Mouse (Mus musculus) kidney, adult 2 months (tissue): ENCODE measurements at regions not wholly inside any gene's neighbourhood (a gene's known extent, or its start where the extent isn't known, plus 50 kb on each side); places are given as distances from the start of the nearest gene placed in this dataset.

Source experiments
- DNase-seq: peaks from one replicate; pipeline ENCODE4 v3.0.0; 2021
- H3K27ac ChIP-seq: fragments of 200-500 bp; 2 replicates; pipeline ENCODE4 v1.5.1; 2012; ENCODE audit warnings: low read depth, low read length, control low read depth, inconsistent platforms; ENCODE audit not compliant: insufficient read depth
- H3K27me3 ChIP-seq: fragments of 200-500 bp; replicated peaks from 2 replicates; pipeline ENCODE4 v1.6.1; 2012; ENCODE audit warnings: mild to moderate bottlenecking, moderate library complexity, low read length, inconsistent platforms; ENCODE audit not compliant: control insufficient read depth, insufficient read depth
- H3K36me3 ChIP-seq: fragments of 200-500 bp; 2 replicates; pipeline ENCODE4 v1.6.1; 2012; ENCODE audit warnings: mild to moderate bottlenecking, moderate library complexity, low read length, inconsistent platforms; ENCODE audit not compliant: control insufficient read depth, insufficient read depth
- H3K4me1 ChIP-seq: fragments of 200-500 bp; 2 replicates; pipeline ENCODE4 v1.6.1; 2011; ENCODE audit warnings: low read length; ENCODE audit not compliant: control insufficient read depth, insufficient read depth
- H3K4me3 ChIP-seq: fragments of 200-500 bp; 2 replicates; pipeline ENCODE4 v1.5.1; 2011; ENCODE audit warnings: mild to moderate bottlenecking, low read depth, low read length, control low read depth; ENCODE audit not compliant: insufficient read depth
- CTCF ChIP-seq: fragments of 200-500 bp; conservative IDR thresholded peaks from 2 replicates; pipeline ENCODE4 v1.5.1; 2011; ENCODE audit warnings: low read depth, mild to moderate bottlenecking, control low read depth, low read length, moderate library complexity, mixed read lengths; ENCODE audit not compliant: insufficient read depth, insufficient read length
- POLR2A ChIP-seq: fragments of 200-500 bp; IDR thresholded peaks from one replicate; pipeline ENCODE4 v1.6.1; 2011; ENCODE audit warnings: low read depth, low read length, control low read depth
- WGBS: fragments of 180-500 bp; shearing (Covaris S2); methylation state at CpG from one replicate; pipeline ENCODE4 v1.1.7; 2018; 5-methylcytosine and 5-hydroxymethylcytosine counted together

DNA sequence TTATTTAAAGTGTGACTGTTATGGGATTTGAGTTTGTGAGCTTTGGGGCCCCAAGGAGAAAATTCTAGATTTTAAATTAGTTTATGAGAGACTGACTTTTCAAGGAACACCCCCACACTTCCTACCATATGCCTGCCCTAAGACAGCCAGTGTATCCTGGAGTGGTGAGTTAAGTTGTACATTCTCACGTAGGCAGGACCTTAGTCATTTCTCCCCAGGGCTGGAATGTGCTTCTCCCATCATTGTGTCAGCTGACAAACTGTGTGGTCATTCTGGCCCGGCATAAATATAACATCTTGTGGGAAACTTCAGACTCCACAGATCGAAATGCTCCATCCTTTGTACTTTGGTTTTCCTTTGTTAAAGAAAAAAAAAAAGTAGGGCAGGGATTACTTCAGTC lies 73.1 kb upstream of the Tfpi start:
- TF ChIP-seq POLR2A (no peak), CTCF (no peak)
- WGBS = 63% methylated on average over 3 of the region's 3 CpGs
- H3K4me3 ChIP-seq = no peak overlapping the region
- H3K27me3 ChIP-seq = no peaks in the 10 kb centered on the region
- H3K36me3 ChIP-seq = no peaks in the 10 kb centered on the region
- H3K4me1 ChIP-seq = no peaks in the 10 kb centered on the region
- no peak for DNase-seq
- H3K27ac ChIP-seq = no peak overlapping the region

DNA sequence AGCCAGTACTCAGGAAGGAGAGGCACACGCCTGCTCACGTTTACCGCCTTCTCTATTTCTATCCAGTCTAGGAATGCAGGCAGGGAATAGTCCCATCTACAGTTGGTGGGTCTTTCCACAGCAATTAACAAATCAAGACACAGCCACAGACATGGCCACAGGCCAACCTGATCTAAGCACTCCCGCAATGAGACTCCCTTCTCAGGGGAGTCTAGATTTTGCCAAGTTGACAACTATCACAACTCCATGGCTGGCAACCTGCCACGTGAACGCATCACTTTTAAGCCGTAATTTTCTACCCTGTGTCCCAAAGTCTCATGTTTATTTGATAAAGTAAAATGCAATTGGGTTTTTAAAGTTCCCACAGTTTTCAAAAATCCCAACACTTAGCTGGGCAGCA lies 72.0 kb upstream of the Tfpi start:
- WGBS = 79% methylated on average over 7 of the region's 7 CpGs
- TF ChIP-seq CTCF (no peak), POLR2A (no peak)
- DNase-seq = no peak
- Histone ChIP-seq H3K27me3 (no peaks in the 10 kb centered on the region), H3K4me1 (no peaks in the 10 kb centered on the region), H3K4me3 (no peak overlapping the region), H3K36me3 (no peaks in the 10 kb centered on the region), H3K27ac (no peak overlapping the region)

DNA sequence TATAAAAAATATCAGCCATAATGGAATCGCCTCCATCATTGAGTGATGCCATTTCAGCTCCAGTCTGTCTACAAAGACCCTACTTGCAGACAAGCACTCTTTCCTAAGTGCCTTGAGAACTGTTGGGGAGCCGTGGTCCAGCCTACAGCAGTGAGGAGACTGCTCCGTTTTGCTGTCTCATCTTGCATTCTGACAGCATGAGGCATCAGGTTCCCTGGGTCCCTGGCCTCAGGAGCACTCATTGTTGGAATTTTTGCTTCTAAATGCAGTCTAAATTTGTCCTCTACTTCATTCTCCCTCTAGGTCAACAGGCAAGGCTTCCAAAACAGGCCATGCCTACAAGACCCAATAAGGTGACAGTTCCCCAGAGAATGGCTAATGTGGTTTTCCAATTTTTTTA lies 69.1 kb upstream of the Tfpi start:
- no peaks in the 10 kb centered on the region for H3K36me3 ChIP-seq
- no peak for DNase-seq
- H3K4me3 ChIP-seq = no peak overlapping the region
- H3K27me3 ChIP-seq = no peaks in the 10 kb centered on the region
- no peak overlapping the region for H3K27ac ChIP-seq
- no peaks in the 10 kb centered on the region for H3K4me1 ChIP-seq
- TF ChIP-seq POLR2A (no peak), CTCF (no peak)
- 86% methylated on average over 3 of the region's 3 CpGs for WGBS

DNA sequence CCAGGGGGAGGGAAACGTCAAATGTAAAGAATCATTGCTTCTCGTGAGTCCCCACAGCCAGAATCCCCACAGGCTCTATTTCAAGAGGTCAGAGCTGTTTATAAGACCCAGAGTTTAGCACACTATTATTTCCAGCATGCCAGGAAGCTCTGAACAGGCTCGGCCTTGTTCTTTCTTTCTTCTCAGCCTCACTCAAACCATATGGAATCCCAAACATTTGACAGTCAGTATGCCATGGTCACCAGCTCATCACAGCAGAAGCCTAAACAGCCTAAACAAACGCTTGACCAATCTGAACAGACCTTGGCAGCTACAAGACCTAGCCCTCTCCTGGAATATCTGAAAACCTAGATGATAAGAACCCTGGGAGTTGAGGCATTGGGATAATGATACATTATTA lies 68.2 kb upstream of the Tfpi start:
- 63% methylated on average over 4 of the region's 4 CpGs for WGBS
- TF ChIP-seq CTCF (no peak), POLR2A (no peak)
- no peak for DNase-seq
- Histone ChIP-seq H3K4me1 (no peaks in the 10 kb centered on the region), H3K36me3 (no peaks in the 10 kb centered on the region), H3K27ac (no peak overlapping the region), H3K4me3 (no peak overlapping the region), H3K27me3 (no peaks in the 10 kb centered on the region)

DNA sequence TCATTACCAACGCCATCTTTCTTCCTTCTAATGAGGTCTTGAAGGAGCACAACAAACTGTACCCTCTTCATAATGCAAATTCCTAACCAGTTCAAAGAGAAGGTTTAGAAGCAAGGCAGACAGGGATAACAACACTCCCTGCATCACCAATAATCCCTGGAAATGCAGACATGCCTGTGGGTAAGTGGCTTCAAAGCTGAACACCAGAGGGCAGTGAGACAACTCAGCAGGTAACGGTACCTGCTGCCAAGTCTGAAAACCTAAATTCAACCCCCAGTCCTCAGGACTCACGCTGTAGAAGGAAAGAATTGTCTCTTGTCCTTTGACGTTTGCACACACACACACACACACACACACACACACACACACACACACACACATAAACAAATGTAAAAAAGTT lies 67.6 kb upstream of the Tfpi start:
- Histone ChIP-seq H3K36me3 (no peaks in the 10 kb centered on the region), H3K27me3 (no peaks in the 10 kb centered on the region), H3K27ac (no peak overlapping the region), H3K4me1 (no peaks in the 10 kb centered on the region), H3K4me3 (no peak overlapping the region)
- DNase-seq = no peak
- 54% methylated on average over 4 of the region's 4 CpGs for WGBS
- peak; percentile 31 for TF ChIP-seq CTCF
- TF ChIP-seq POLR2A = no peak

DNA sequence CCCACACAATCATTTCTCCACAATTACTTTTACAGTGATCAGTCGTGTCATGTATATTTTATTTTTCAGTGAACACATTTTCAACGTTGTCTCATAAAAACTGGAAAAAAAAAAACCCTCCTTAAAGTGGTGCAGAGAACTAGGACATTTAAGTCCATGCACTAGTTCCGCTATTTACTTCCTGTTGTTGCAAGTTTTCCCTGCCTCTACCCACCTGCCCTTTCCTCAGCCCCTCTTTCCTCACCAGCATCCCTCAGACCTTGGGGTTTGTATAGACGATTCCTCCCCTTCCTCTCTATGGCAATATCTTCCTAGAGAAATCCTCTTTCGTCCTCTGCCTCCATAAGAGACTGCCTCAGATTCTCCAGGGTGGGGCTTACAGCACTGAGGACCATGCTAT lies 64.9 kb upstream of the Tfpi start:
- DNase-seq = no peak
- WGBS = 72% methylated on average over 5 of the region's 5 CpGs
- Histone ChIP-seq H3K36me3 (no peaks in the 10 kb centered on the region), H3K27me3 (no peaks in the 10 kb centered on the region), H3K27ac (no peak overlapping the region), H3K4me1 (no peaks in the 10 kb centered on the region), H3K4me3 (no peak overlapping the region)
- no peak for TF ChIP-seq CTCF
- no peak for TF ChIP-seq POLR2A

DNA sequence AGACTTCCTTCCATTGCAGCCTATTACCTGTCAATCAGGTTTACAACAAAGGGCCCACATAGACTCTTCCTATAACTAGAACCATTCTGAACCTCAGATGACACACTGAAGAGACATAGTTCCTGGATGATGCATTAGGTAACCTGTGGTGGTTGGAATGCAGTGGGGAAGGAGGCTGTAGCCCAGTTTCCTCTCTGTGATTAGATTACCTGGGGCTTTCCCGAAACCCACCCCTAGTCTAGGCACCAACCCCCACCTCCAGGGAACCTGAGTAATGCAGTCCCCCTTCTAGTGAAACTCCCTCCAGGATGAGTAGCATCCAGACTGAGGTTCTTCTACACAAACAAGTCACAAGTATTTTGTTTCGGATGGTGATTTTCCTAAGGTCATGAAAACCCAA lies 62.5 kb upstream of the Tfpi start:
- Histone ChIP-seq H3K4me1 (no peaks in the 10 kb centered on the region), H3K27ac (no peak overlapping the region), H3K36me3 (no peaks in the 10 kb centered on the region), H3K27me3 (no peaks in the 10 kb centered on the region), H3K4me3 (no peak overlapping the region)
- WGBS = 70% methylated on average over 2 of the region's 2 CpGs
- no peak for DNase-seq
- TF ChIP-seq POLR2A (no peak), CTCF (no peak)

DNA sequence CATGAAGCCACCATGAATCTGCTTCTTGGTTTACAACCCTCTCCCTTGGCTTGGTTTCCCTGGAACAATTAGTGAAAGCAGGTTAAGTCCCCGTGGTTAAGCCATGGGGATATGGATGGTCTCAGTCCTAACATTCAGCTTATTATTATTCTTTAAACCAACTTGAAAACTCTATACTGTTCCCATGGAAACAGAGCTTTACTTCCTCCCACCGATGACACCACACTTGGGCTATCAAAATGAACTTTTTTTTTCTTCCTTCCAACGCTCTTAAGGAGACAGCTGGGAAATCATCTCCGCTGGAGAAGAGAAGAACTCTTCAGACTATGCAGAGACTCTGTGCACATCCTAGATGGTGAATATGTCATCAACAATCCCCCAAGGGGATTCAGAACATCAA lies 61.4 kb upstream of the Tfpi start:
- Histone ChIP-seq H3K27me3 (no peaks in the 10 kb centered on the region), H3K4me3 (no peak overlapping the region), H3K4me1 (no peaks in the 10 kb centered on the region), H3K36me3 (no peaks in the 10 kb centered on the region), H3K27ac (no peak overlapping the region)
- TF ChIP-seq CTCF (no peak), POLR2A (no peak)
- DNase-seq = no peak
- WGBS = 71% methylated on average over 4 of the region's 4 CpGs
